Mouse (Mus musculus) embryo, embryonic 11.5 days (tissue): ENCODE measurements around the gene Itprid2.

Experiments
- DNase-seq: peaks from one replicate; pipeline ENCODE4 v3.0.0-alpha.2; 2012; ENCODE audit warnings: low read depth, low spot score

Itprid2 gene

DNA sequence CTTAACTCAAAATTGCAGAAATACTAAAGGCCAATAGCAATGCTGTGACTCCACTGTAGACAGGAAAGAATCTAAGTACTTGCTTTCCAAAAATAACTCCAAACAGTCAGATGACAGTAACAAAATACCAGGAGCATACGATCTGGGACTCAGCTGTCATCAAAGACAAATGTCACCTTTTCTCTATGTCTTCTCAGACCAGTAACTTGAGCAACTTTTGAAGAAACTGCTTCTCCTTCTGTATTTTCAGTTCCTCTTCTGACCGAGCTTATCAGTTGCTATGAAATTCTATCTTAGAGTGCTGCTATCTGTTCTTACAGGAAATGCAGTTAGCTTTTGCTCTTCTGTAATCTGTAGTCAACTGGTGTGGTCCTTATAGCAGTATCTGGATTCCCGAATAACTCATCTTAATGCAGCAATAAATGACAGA, 78.5 kb downstream of the Itprid2 start:
- DNase-seq: no peak

DNA sequence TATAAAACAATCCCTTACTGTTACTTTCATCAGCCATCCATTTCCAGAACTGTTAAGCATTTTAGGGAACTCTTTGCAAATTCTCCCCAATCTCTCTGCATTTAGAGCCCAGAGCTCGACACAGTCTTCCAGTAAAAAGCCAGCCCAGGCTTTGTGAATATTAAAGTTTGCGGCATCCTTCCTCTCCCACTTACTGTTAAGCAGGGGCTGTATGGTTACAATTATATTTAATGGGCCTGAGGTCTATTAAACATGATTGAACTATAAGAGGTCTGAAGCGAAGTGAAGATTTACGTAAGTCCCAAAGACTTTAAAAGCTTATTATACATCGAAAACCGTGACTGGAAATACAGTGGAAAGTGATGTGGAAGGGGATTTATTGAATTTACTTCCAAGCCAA, 79.6 kb downstream of the Itprid2 start:
- DNase-seq: no peak

DNA sequence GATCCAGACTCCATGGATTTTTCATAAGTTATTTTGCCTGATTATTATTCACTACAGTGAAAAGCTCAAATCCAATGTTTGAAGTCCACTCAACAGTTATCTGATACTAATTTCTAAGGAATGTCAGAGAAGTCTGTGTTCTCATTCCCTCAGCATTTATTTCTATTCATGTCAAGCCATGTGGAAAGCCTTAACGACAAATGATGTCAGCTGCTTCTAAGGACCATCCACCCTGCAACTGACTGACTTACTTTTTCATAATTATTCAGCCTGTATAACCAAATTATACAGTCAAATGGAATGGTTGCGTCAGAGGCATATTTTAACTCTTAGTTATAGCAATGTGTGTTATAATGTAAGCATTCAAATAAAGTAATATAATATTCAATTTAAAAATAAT, 80.8 kb downstream of the Itprid2 start:
- DNase-seq: no peak

DNA sequence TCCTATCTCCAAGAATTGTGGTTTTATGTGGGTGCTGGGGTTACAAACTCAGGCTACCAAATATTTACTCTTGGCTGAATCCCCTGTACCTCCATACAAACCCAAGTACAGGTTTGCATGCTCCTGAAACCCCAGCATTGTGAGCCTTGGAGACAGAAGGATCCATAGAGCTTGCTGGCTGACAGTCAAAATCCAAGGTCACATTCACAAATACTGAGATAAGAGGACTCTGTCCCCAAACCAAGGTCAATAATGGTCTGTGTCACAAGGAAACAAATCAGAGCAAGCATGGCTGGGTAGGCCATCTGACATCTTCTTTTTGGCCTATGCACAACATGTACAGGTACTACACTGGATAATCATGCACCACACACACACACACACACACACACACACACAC, 82.7 kb downstream of the Itprid2 start:
- DNase-seq: no peak

DNA sequence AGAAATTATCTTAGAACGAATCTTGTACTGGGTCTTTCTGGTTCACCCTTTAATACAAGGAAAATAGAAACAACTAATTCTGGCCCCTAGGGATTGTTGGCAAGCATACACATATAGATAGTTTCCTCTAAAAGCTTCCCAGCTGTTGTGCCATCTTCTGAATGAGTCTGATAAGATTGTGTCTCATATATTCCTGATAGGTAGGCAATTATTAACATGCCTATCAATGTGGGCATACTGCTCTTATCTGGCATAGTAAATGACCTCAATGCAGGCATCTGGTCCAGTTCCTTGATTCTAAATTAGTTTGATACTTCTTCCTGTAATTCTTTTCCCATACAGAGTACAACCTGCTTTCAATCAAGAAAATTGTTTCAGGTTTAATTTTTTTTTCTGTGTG, 87.3 kb downstream of the Itprid2 start:
- no peak for DNase-seq
